Mouse (Mus musculus): ENCODE measurements around the gene Hnrnpul2. TPM values are rescaled to one million over a fixed set of nuclear protein-coding genes. Genes with fewer than 3 reads are reported as not detected.

Gene Hnrnpul2
- 5.1 and 5.4 TPM in 2 replicates for polyA plus RNA-seq (2015; fragmentation: Nextera tagmentation; extraction: Ambion mirVana)

- WGBS, result under 1% methylated on average over 81 of the region's 83 CpGs
- Histone ChIP-seq H3K27me3 (replicated peaks) (no peaks in the 10 kb centered on the region), H3K9ac (peak within 1 kb of the TSS; percentile 98), H3K9me3 (no peaks in the 10 kb centered on the region), H3K36me3 (peaks cover 14% of the 10 kb centered on the region), H3K4me2 (replicated peaks) (peak within 1 kb of the TSS; percentile 80), H3K27ac (peak within 1 kb of the TSS; percentile 100), H3K4me1 (replicated peaks) (peaks cover 21% of the 10 kb centered on the region), H3K4me3 (replicated peaks) (peak within 1 kb of the TSS; percentile 98)
- ATAC-seq, result peak; percentile 95
These were observed at the start of gene Hnrnpul2 for GRCm38 (mm10) chr19:8819596-8820423. Hnrnpul2 (plus strand) TSS chr19:8820010.

- ATAC-seq, result peak; percentile 63
- peak within 1 kb of the TSS; percentile 73 for H3K4me3 ChIP-seq (replicated peaks)
- H3K4me1 ChIP-seq (replicated peaks), result peaks cover 22% of the 10 kb centered on the region
- WGBS, result 21% methylated on average over 29 of the region's 29 CpGs
- no peaks in the 10 kb centered on the region for H3K27me3 ChIP-seq (replicated peaks)
- H3K27ac ChIP-seq, result peak within 1 kb of the TSS; percentile 86
- H3K36me3 ChIP-seq, result peaks cover 27% of the 10 kb centered on the region
- H3K9ac ChIP-seq, result peak within 1 kb of the TSS; percentile 91
- H3K9me3 ChIP-seq, result no peaks in the 10 kb centered on the region
- H3K4me2 ChIP-seq (replicated peaks), result peak within 1 kb of the TSS; percentile 67
These were observed 49.1 kb upstream of the Hnrnpul2 start, which contains the start of gene Tmem223 for GRCm38 (mm10) chr19:8770567-8771270. Tmem223 (plus strand) TSS chr19:8770996.

GRCm38 (mm10) chr19:8772996-8773395, 46.8 kb upstream of the Hnrnpul2 start:
- no peak for ATAC-seq
- no peaks in the 10 kb centered on the region for H3K9me3 ChIP-seq
- H3K9ac ChIP-seq, result peak overlapping the region; percentile 84
- H3K4me3 ChIP-seq (replicated peaks), result peak overlapping the region; percentile 59
- H3K36me3 ChIP-seq, result 0 out of 2 replicates have a peak, but pooled peaks cover 8% of the 10 kb centered on the region
- H3K27me3 ChIP-seq (replicated peaks), result no peaks in the 10 kb centered on the region
- H3K27ac ChIP-seq, result peak overlapping the region; percentile 100; the same call in 1 of the 2 replicates
- H3K4me1 ChIP-seq (replicated peaks), result peaks cover 22% of the 10 kb centered on the region
- 77% methylated on average over 5 of the region's 5 CpGs for WGBS
- peak overlapping the region; percentile 90 for H3K4me2 ChIP-seq (replicated peaks)

- H3K4me3 ChIP-seq (replicated peaks), result peak overlapping the region; percentile 59
- H3K27me3 ChIP-seq (replicated peaks), result no peaks in the 10 kb centered on the region
- peak overlapping the region; percentile 100; the same call in 1 of the 2 replicates for H3K27ac ChIP-seq
- 41% methylated on average over 6 of the region's 6 CpGs for WGBS
- 0 out of 2 replicates have a peak, but pooled peaks cover 4% of the 10 kb centered on the region for H3K36me3 ChIP-seq
- no peak for ATAC-seq
- no peaks in the 10 kb centered on the region for H3K9me3 ChIP-seq
- H3K4me1 ChIP-seq (replicated peaks), result peaks cover 22% of the 10 kb centered on the region
- H3K4me2 ChIP-seq (replicated peaks), result peak overlapping the region; percentile 90
- peak overlapping the region; percentile 84 for H3K9ac ChIP-seq
These were observed 46.4 kb upstream of the Hnrnpul2 start for GRCm38 (mm10) chr19:8773409-8773808.

GRCm38 (mm10) chr19:8774086-8774835, 45.5 kb upstream of the Hnrnpul2 start, which contains the start of gene Tmem179b:
Tmem179b (minus strand) TSS chr19:8774467.
- WGBS, result under 1% methylated on average over 68 of the region's 68 CpGs
- peaks cover 22% of the 10 kb centered on the region for H3K4me1 ChIP-seq (replicated peaks)
- H3K4me2 ChIP-seq (replicated peaks), result peak within 1 kb of the TSS; percentile 90
- no peaks in the 10 kb centered on the region for H3K27me3 ChIP-seq (replicated peaks)
- H3K9ac ChIP-seq, result peak within 1 kb of the TSS; percentile 84
- H3K36me3 ChIP-seq, result no peaks in the 10 kb centered on the region
- peak; percentile 95 for ATAC-seq
- H3K9me3 ChIP-seq, result no peaks in the 10 kb centered on the region
- H3K27ac ChIP-seq, result peak within 1 kb of the TSS; percentile 100
- H3K4me3 ChIP-seq (replicated peaks), result peak within 1 kb of the TSS; percentile 59

GRCm38 (mm10) chr19:8774951-8775421, 44.8 kb upstream of the Hnrnpul2 start:
- peaks cover 22% of the 10 kb centered on the region for H3K4me1 ChIP-seq (replicated peaks)
- no peaks in the 10 kb centered on the region for H3K9me3 ChIP-seq
- peak overlapping the region; percentile 84 for H3K9ac ChIP-seq
- WGBS, result 3% methylated on average over 20 of the region's 20 CpGs
- H3K27me3 ChIP-seq (replicated peaks), result no peaks in the 10 kb centered on the region
- peak overlapping the region; percentile 100 for H3K27ac ChIP-seq
- H3K4me3 ChIP-seq (replicated peaks), result peak overlapping the region; percentile 59
- peak; percentile 2; the same call in 1 of the 2 replicates for ATAC-seq
- H3K4me2 ChIP-seq (replicated peaks), result peak overlapping the region; percentile 90
- H3K36me3 ChIP-seq, result no peaks in the 10 kb centered on the region

- peak within 1 kb of the TSS; percentile 61 for H3K4me2 ChIP-seq (replicated peaks)
- peak within 1 kb of the TSS; percentile 92 for H3K27ac ChIP-seq
- no peaks in the 10 kb centered on the region for H3K27me3 ChIP-seq (replicated peaks)
- H3K4me1 ChIP-seq (replicated peaks), result peaks cover 8% of the 10 kb centered on the region
- WGBS, result under 1% methylated on average over 32 of the region's 32 CpGs
- ATAC-seq, result peak; percentile 100
- H3K9ac ChIP-seq, result peak within 1 kb of the TSS; percentile 58
- H3K36me3 ChIP-seq, result peaks cover 13% of the 10 kb centered on the region
- no peaks in the 10 kb centered on the region for H3K9me3 ChIP-seq
- peak within 1 kb of the TSS; percentile 74 for H3K4me3 ChIP-seq (replicated peaks)
These were observed 33.6 kb upstream of the Hnrnpul2 start, which contains the start of gene Taf6l for GRCm38 (mm10) chr19:8786008-8786781. Taf6l (minus strand) TSS chr19:8786417.

- Histone ChIP-seq H3K4me1 (replicated peaks) (peaks cover 8% of the 10 kb centered on the region), H3K4me2 (replicated peaks) (no peak overlapping the region), H3K4me3 (replicated peaks) (no peak overlapping the region), H3K9me3 (no peaks in the 10 kb centered on the region), H3K36me3 (peaks cover 12% of the 10 kb centered on the region), H3K27ac (no peak overlapping the region), H3K27me3 (replicated peaks) (no peaks in the 10 kb centered on the region), H3K9ac (no peak overlapping the region)
- 30% methylated on average over 3 of the region's 3 CpGs for WGBS
- no peak for ATAC-seq
These were observed 31.3 kb upstream of the Hnrnpul2 start for GRCm38 (mm10) chr19:8788521-8788920.

- Histone ChIP-seq H3K4me1 (replicated peaks) (peaks cover 8% of the 10 kb centered on the region), H3K9me3 (no peaks in the 10 kb centered on the region), H3K9ac (no peak overlapping the region), H3K27me3 (replicated peaks) (no peaks in the 10 kb centered on the region), H3K36me3 (peaks cover 18% of the 10 kb centered on the region), H3K4me3 (replicated peaks) (no peak overlapping the region), H3K4me2 (replicated peaks) (no peak overlapping the region), H3K27ac (no peak overlapping the region)
- no peak for ATAC-seq
- 76% methylated on average over 1 of the region's 1 CpGs for WGBS
These were observed 30.6 kb upstream of the Hnrnpul2 start for GRCm38 (mm10) chr19:8789171-8789570.

GRCm38 (mm10) chr19:8790171-8790570, 29.6 kb upstream of the Hnrnpul2 start:
- Histone ChIP-seq H3K4me2 (replicated peaks) (no peak overlapping the region), H3K27me3 (replicated peaks) (no peaks in the 10 kb centered on the region), H3K4me1 (replicated peaks) (peaks cover 5% of the 10 kb centered on the region), H3K9me3 (no peaks in the 10 kb centered on the region), H3K9ac (no peak overlapping the region), H3K4me3 (replicated peaks) (no peak overlapping the region), H3K27ac (no peak overlapping the region), H3K36me3 (peaks cover 25% of the 10 kb centered on the region)
- WGBS, result 83% methylated on average over 7 of the region's 7 CpGs
- ATAC-seq, result no peak

Measured in intestine, embryonic 15.5 days (tissue).